Mouse (Mus musculus): ENCODE data around the gene Psmc3. TPM values are rescaled to one million over a fixed set of nuclear protein-coding genes. Genes with fewer than 3 reads are reported as not detected.

Gene Psmc3
- polyA plus RNA-seq, 1 experiment from 2014 or later = 278 TPM

DNA sequence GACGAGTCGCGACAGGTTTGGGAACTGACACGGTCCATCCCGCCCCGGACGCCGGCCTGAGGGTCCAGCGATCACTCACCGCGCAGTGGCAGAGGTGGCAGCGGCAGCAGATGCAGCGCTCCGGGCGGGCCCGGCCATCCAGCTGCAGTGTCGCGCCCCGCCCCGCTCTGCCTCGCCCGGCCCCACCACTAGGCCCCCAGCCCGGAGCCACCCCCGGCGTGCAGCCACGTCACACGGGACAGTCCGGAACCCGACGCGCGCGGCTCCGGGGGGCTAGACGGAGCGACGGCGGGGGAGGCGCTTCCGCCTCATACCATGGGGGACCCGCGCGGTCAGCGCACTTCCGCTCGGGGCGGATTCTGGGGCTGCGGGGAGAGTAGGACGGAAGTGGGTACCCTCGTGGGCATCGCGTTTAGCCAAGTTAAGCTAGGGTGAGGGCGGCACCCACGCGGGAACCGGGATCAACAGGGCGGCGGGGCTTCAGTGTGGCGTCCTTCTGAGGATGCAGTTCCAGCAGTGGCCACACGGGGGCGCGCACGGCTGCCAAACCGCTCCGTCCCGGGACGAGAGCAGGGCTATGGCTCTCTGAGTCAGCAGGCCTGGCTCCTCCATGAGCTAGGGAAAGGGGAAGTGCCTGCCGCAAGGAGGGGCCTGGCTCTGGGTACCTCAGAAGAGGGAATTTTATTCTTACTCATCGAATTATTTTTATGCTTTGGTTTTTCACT lies 16.4 kb downstream of the Psmc3 start, which contains the start of gene Slc39a13:
Slc39a13 (minus strand) TSS at position 342 of the 725 bp plus-strand sequence.
- under 1% methylated on average over 69 of the region's 69 CpGs for WGBS
- H3K27ac ChIP-seq = peak within 1 kb of the TSS; percentile 87
- peaks cover 18% of the 10 kb centered on the region; the same call in 1 of the 2 replicates for H3K36me3 ChIP-seq
- peak; percentile 98 for ATAC-seq (ENCODE audit: borderline replicate concordance, extremely low read depth, low FRiP score, low TSS enrichment)
- no peaks in the 10 kb centered on the region for H3K9me3 ChIP-seq
- peak within 1 kb of the TSS; percentile 65 for H3K9ac ChIP-seq
- peak within 1 kb of the TSS; percentile 60 for H3K4me3 ChIP-seq
- H3K27me3 ChIP-seq = no peaks in the 10 kb centered on the region
- H3K4me1 ChIP-seq = peaks cover 21% of the 10 kb centered on the region
- H3K4me2 ChIP-seq = peak within 1 kb of the TSS; percentile 78

DNA sequence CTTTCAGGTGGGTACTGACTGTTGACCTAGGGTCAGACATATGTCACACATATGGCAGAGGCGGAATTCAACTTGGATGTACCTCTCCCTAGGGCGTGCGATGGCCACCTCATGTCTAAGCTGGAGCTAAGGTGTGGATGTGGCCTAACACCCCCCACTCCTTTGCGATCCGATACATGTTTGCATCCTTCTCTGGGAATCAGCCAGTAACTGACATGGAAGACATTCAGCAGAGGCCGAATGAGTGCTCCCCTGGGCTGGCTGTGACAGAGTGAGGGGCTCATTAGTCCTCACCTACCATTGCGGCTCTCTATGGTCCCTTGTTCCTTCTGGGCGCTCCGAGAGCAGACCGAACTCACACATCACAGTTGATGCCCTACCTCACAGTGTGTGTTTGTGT lies 17.2 kb downstream of the Psmc3 start:
- H3K9ac ChIP-seq = peak overlapping the region; percentile 65
- H3K9me3 ChIP-seq = no peaks in the 10 kb centered on the region
- H3K27ac ChIP-seq = peak overlapping the region; percentile 87
- H3K4me3 ChIP-seq = peak overlapping the region; percentile 60
- peaks cover 11% of the 10 kb centered on the region; the same call in 1 of the 2 replicates for H3K36me3 ChIP-seq
- ATAC-seq (ENCODE audit: borderline replicate concordance, extremely low read depth, low FRiP score, low TSS enrichment) = no peak
- H3K4me1 ChIP-seq = peaks cover 21% of the 10 kb centered on the region
- H3K4me2 ChIP-seq = peak overlapping the region; percentile 78
- 83% methylated on average over 10 of the region's 10 CpGs for WGBS
- H3K27me3 ChIP-seq = no peaks in the 10 kb centered on the region

DNA sequence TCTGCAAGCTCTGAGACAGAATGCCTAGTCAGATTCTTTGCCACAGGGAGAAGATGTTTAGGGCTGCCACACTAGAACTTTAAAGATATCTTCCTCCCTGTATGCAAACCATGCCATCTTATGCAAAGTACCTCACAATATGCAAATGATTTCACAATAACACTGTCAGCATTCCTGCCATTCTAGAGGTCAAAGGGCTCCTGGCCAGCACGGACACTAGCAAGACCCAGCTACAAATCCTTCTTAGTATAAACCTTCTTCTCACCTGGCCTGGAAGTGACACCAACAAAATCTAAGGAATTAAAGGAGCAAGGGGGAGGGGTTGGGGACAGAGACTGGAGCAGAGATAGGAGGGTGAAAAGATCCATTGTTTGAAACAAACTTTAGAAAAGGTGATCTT lies 18.3 kb downstream of the Psmc3 start:
- WGBS = 13% methylated on average over 1 of the region's 1 CpGs
- Histone ChIP-seq H3K9me3 (no peaks in the 10 kb centered on the region), H3K27me3 (no peaks in the 10 kb centered on the region), H3K4me3 (no peak overlapping the region), H3K4me2 (no peak overlapping the region), H3K36me3 (peaks cover 3% of the 10 kb centered on the region; the same call in 1 of the 2 replicates), H3K9ac (no peak overlapping the region), H3K4me1 (peaks cover 21% of the 10 kb centered on the region), H3K27ac (no peak overlapping the region)
- ATAC-seq (ENCODE audit: borderline replicate concordance, extremely low read depth, low FRiP score, low TSS enrichment) = no peak

DNA sequence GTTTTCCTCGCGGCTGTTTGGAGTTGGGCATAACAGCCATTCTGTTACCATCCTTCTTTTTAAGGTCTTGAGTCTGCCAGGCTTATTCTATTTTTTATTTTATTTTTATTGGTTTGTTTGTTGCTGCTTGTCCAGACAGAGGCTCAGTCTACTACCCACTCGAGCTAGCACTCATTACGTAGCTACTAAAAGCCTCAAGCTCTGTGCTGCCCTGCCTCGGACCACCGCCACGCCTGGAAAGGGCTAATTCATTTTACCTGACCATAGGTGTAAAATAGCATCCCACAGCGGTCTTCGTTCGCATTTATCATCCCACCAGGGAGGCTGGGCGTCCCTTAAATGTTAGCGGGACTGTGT lies 24.1 kb downstream of the Psmc3 start:
- Histone ChIP-seq H3K9ac (peak overlapping the region; percentile 57; the same call in 1 of the 2 replicates), H3K9me3 (no peaks in the 10 kb centered on the region), H3K27ac (no peak overlapping the region), H3K36me3 (no peaks in the 10 kb centered on the region), H3K27me3 (no peaks in the 10 kb centered on the region), H3K4me1 (peaks cover 9% of the 10 kb centered on the region), H3K4me3 (peak overlapping the region; percentile 50), H3K4me2 (peak overlapping the region; percentile 94)
- WGBS = 16% methylated on average over 12 of the region's 12 CpGs
- ATAC-seq (ENCODE audit: borderline replicate concordance, extremely low read depth, low FRiP score, low TSS enrichment) = no peak

DNA sequence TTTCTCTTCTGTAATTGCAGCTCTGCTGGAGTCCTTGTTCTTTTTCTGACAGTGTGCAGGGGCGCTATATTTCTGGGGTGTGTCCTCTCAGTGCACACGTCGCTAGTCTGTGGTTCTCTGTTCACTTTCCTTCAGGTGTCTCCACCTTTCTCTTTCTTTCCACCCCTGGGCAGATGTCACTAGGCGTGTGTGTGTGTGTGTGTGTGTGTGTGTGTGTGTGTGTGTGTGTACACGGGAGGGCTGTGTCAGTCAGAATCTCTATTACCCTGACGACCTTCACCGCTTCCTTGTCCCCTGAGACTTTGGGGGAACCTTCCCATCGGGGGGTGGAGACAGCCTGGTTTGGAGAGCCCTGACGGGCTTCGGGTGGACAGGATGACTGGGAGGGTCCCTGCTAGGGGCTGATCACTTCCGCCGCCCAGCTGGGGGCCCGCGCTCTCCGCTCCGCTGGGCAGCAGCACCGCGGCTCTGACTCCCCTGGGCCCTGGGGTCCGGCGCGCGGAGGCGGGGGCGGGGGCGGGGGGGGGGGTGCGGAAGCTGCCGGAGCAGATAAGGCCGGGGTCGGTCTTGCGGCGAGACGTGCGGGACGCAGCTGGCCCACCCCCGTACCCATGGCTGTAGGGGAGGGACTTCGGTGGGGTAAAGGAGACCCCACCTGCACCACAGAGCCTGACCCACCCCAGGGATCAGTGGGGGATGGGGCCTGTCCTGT lies 24.7 kb downstream of the Psmc3 start:
- Histone ChIP-seq H3K4me1 (peaks cover 9% of the 10 kb centered on the region), H3K4me3 (peak overlapping the region; percentile 50), H3K36me3 (no peaks in the 10 kb centered on the region), H3K9me3 (no peaks in the 10 kb centered on the region), H3K9ac (peak overlapping the region; percentile 57), H3K4me2 (peak overlapping the region; percentile 94), H3K27me3 (no peaks in the 10 kb centered on the region), H3K27ac (no peak overlapping the region)
- peak; percentile 85 for ATAC-seq (ENCODE audit: borderline replicate concordance, extremely low read depth, low FRiP score, low TSS enrichment)
- under 1% methylated on average over 30 of the region's 36 CpGs for WGBS

DNA sequence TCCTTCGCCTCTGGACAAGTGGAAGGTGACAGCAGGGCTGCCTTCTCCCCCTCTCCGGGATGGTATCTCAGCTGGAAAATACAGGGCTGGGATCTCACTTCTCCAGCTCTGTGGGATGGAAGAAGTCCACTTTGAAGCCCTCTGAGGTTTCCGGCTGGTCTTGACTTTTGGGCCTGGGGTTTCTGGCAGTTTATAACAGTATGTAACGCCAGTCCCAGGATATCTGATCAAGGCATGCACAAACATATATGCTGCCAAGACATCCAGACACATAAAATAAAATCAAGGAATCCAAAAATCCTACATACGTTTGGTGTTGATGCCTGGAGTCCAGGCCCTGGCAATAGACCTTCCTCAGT lies 25.2 kb downstream of the Psmc3 start:
- 22% methylated on average over 5 of the region's 5 CpGs for WGBS
- H3K27me3 ChIP-seq = no peaks in the 10 kb centered on the region
- no peak for ATAC-seq (ENCODE audit: borderline replicate concordance, extremely low read depth, low FRiP score, low TSS enrichment)
- H3K4me3 ChIP-seq = peak overlapping the region; percentile 50
- peak overlapping the region; percentile 57 for H3K9ac ChIP-seq
- no peak overlapping the region for H3K27ac ChIP-seq
- H3K9me3 ChIP-seq = no peaks in the 10 kb centered on the region
- H3K4me2 ChIP-seq = peak overlapping the region; percentile 94
- peaks cover 9% of the 10 kb centered on the region for H3K4me1 ChIP-seq
- H3K36me3 ChIP-seq = no peaks in the 10 kb centered on the region

DNA sequence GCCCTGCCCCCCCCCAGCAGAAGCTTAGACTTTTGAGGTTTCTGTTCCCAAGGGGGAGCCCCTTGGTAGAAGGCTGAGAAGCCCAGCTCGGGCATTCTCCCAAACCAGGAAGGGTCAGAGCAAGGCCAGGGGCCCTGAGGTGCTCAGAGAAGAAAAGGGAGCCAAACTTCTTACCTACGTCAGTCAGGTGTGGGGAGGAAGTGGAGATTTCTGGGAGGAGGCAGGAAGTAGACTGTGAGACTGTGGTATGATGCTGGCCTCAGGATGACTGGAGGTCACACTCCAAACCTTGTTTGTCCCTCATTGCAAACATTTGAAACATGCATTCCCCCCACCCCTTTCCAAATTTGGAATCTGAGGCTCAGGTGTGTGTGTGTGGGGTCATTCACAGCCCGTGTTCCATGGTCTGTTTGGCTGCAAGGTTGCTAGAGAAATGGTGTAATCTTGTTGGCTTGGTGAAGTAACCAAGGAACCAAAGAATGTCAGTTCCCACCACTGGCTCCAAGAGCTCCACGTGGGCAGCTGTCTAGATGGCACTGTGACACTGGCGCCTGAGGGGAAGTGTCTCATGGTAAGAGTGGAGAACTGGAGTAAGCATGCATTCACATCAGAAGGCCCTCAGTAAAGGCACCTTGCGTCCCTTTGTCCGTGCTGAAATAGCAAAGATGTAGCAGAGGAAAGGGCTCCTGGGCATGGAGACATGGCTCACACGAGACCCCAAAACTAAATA lies 27.1 kb downstream of the Psmc3 start:
- no peaks in the 10 kb centered on the region for H3K36me3 ChIP-seq
- WGBS = 68% methylated on average over 8 of the region's 8 CpGs
- no peak for ATAC-seq (ENCODE audit: borderline replicate concordance, extremely low read depth, low FRiP score, low TSS enrichment)

DNA sequence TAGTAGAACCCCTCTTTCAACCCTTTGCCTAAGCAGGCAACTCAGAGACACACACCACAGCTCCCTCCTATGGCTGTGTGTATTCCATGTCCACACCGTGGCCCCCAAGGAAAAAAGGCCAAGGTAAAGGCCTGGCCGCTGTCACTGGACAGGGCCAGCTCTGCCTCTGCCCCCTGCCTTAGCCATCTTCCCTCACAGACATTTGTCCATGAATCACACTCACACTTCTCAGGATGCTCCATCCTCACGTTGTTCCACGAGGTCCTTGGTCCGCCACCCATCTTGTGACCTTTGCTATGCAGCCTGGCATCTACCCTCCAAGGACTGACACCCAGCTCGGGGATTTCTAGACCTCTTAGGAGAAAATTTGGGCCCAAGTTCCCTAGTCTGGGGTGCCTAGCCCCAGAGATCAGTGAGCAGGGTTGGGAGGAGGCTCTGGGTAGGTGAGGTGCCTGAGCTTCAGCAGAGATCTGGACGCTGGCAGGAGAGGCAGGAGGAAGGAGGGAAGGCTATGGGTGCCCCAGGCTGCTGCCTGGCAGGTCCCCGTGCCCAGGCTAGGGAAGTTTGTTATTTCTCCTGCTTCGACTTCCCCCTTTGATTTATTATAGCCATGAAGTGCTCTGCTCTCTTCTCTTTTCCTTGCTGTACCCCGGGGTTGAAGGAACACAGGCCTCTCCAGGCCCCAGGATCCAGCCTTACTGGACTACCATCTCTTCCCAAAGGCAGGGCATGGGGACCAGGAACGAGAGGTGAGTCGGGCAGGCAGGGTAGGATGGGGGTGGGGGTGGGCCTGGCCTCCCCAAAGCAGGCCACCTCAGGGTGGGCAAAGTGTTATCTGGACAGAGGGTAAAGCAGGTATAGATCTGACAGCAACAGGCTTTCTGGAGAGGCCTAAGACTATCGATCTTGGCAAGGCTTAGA lies 28.2 kb downstream of the Psmc3 start, which contains the start of gene Spi1:
Spi1 (plus strand) TSS at position 616 of the 921 bp plus-strand sequence.
- H3K9ac ChIP-seq = no peak within 1 kb of the TSS
- H3K36me3 ChIP-seq = no peaks in the 10 kb centered on the region
- H3K4me3 ChIP-seq = no peak within 1 kb of the TSS
- H3K27me3 ChIP-seq = no peaks in the 10 kb centered on the region
- peaks cover 9% of the 10 kb centered on the region for H3K4me1 ChIP-seq
- H3K4me2 ChIP-seq = no peak within 1 kb of the TSS
- no peak for ATAC-seq (ENCODE audit: borderline replicate concordance, extremely low read depth, low FRiP score, low TSS enrichment)
- 75% methylated on average over 13 of the region's 13 CpGs for WGBS
- peak within 1 kb of the TSS; percentile 17; the same call in 1 of the 2 replicates for H3K27ac ChIP-seq
- no peaks in the 10 kb centered on the region for H3K9me3 ChIP-seq

More for the DNA sequence above, 27.1 kb downstream of the Psmc3 start:
- H3K9ac ChIP-seq = no peak overlapping the region
- no peak overlapping the region for H3K4me2 ChIP-seq
- no peak overlapping the region for H3K27ac ChIP-seq
- H3K4me1 ChIP-seq = peaks cover 9% of the 10 kb centered on the region
- H3K27me3 ChIP-seq = no peaks in the 10 kb centered on the region
- no peak overlapping the region for H3K4me3 ChIP-seq
- H3K9me3 ChIP-seq = no peaks in the 10 kb centered on the region

DNA sequence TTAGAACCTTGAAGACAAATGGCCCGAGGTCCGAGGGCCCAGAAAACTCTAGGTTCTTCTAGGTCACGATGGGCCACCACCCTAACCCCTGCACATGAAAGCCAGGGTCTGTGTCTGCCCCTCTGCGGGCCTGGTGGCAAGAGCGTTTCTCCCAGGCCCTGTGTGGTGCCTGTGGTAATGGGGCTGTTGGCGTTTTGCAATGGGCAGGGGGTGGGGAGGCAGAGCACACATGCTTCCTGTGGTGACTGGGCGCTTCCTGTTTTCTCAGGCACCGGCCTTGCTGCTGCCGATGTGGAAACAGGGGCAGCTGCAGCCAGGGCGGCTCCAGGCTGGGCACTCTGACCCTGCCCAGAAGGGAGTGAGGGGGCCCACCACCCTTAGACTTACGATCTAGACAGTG lies 29.0 kb downstream of the Psmc3 start:
- Histone ChIP-seq H3K9me3 (no peaks in the 10 kb centered on the region), H3K27me3 (no peaks in the 10 kb centered on the region), H3K36me3 (no peaks in the 10 kb centered on the region), H3K27ac (peak overlapping the region; percentile 17; the same call in 1 of the 2 replicates), H3K9ac (no peak overlapping the region), H3K4me2 (no peak overlapping the region), H3K4me3 (no peak overlapping the region), H3K4me1 (peaks cover 9% of the 10 kb centered on the region)
- 52% methylated on average over 11 of the region's 11 CpGs for WGBS
- ATAC-seq (ENCODE audit: borderline replicate concordance, extremely low read depth, low FRiP score, low TSS enrichment) = no peak

DNA sequence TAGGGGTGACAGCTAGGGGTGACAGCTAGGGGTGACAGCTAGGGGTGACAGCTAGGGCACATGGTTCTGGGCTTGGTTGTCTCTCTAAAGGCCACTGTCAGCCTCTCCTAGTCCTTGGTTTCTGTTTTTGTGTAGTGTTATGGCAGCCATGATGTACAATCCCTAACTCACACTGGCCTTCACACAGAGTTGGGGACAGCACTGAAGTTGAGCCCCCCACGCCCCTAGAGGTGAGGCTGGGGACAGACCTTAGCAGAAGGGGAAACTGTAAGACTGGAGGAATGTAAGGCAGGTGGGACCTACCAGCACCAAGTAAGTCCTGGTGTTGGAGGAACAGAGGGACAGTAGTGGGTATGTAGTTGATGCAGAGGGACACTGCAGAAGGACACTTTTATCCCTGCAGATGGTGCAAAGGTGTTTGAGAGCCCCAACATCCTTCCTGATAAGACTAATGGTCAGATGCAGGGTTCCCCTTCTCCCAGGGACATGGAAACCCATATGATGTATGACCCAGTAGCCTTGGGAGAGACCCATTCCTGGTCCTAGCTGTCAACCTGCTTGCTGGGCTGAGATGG lies 29.6 kb downstream of the Psmc3 start:
- no peak overlapping the region for H3K9ac ChIP-seq
- H3K36me3 ChIP-seq = no peaks in the 10 kb centered on the region
- no peak overlapping the region for H3K4me2 ChIP-seq
- ATAC-seq (ENCODE audit: borderline replicate concordance, extremely low read depth, low FRiP score, low TSS enrichment) = no peak
- peak overlapping the region; percentile 17; the same call in 1 of the 2 replicates for H3K27ac ChIP-seq
- H3K27me3 ChIP-seq = no peaks in the 10 kb centered on the region
- H3K4me3 ChIP-seq = no peak overlapping the region
- WGBS = 47% methylated on average over 1 of the region's 1 CpGs
- peaks cover 6% of the 10 kb centered on the region for H3K4me1 ChIP-seq
- H3K9me3 ChIP-seq = no peaks in the 10 kb centered on the region

Data from lung, embryonic 15.5 days (tissue).